Mouse (Mus musculus): ENCODE results near the gene Ncoa4.
A peak's percentile ranks its signal among the peaks of the same experiment; 100 is the strongest.

The Ncoa4 gene

GRCm38 (mm10) chr14:32201791-32202451, 42.3 kb downstream of the Ncoa4 start, which contains the start of the genes Timm23 and Parg:
TSS of gene Timm23 (minus strand) at chr14:32201898.
TSS of gene Parg (plus strand) at chr14:32201949.
- peak; percentile 87 for DNase-seq (ENCODE audit: low spot score)

GRCm38 (mm10) chr14:32226601-32227000, 66.9 kb downstream of the Ncoa4 start:
- no peak for DNase-seq (ENCODE audit: low spot score)

- DNase-seq (ENCODE audit: low spot score), result no peak
Observed at GRCm38 (mm10) chr14:32228996-32229395, 69.3 kb downstream of the Ncoa4 start.

Measured in yolk sac, embryonic 10.5 days (tissue).